ENCODE assay signal across 23 mouse cellular contexts in genomic region chr16:92467041-92467440, GRCm38 (mm10). TPM values are rescaled to one million over a fixed set of nuclear protein-coding genes. Genes with fewer than 3 reads are reported as not detected.
DNase-seq lines count a peak whose midpoint lies in the region; ATAC-seq and TF ChIP-seq lines count a peak whose summit lies in the region.
"Had no signal": no experiment of that assay in that cellular context is flagged by ENCODE, and none has a peak within 500 bp of the region (broad histone marks: within the 10 kb centered on the region; RNA-seq: fewer than 3 reads in every experiment).

No protein-coding gene starts in this region.

- H3K9ac ChIP-seq in midbrain, postnatal 0 days (replicated peaks; ENCODE audit: low read length, poor library complexity, severe bottlenecking): no peak overlapping the region
- no peak overlapping the region for H3K9ac ChIP-seq in midbrain, embryonic 14.5 days (replicated peaks; ENCODE audit: low read length)
- no peak overlapping the region for H3K9ac ChIP-seq in MEL (ENCODE audit: control insufficient read depth, low read depth, low read length, poor library complexity, severe bottlenecking)
- H3K9ac ChIP-seq: hindbrain, embryonic 12.5 days; limb, embryonic 13.5 days; midbrain, embryonic 13.5 days; stomach, embryonic 15.5 days had no signal

- DNase-seq in heart, adult 11 months: peak; percentile 81
- no peak for DNase-seq in heart, postnatal 25 days (ENCODE audit: low spot score)
- no peak for DNase-seq in midbrain, postnatal 0 days (ENCODE audit: low spot score)
- no peak for DNase-seq in midbrain, embryonic 14.5 days
- peak; percentile 42 for DNase-seq in MEL (ENCODE audit: low read depth, low spot score)
- peak; percentile 28 for DNase-seq in naive thymus-derived CD4-positive, alpha-beta T cell, adult 2 months (ENCODE audit: low read depth)
- no peak for DNase-seq in right cerebral cortex, adult 18-20 months
- no peak for DNase-seq in spleen, postnatal 14 days (ENCODE audit: low spot score in 2 of 2)
- DNase-seq: cerebellum, adult 2 months; kidney, adult 18-20 months; layer of hippocampus, postnatal 36 days; thymus, adult 2 months had no signal

- TF ChIP-seq POLR2A in MEL (IDR thresholded peaks at IDR 0.05; ENCODE audit: control insufficient read depth in 1 of 2, insufficient read depth in 1 of 2, low read depth in 1 of 2, low read length in 2 of 2, poor library complexity in 1 of 2): no peak

- no peak overlapping the region for H3K4me2 ChIP-seq in midbrain, postnatal 0 days (ENCODE audit: low read depth, low read length, poor library complexity, severe bottlenecking)
- no peak overlapping the region for H3K4me2 ChIP-seq in midbrain, embryonic 14.5 days (ENCODE audit: low read length)

- no peak overlapping the region for H3K4me3 ChIP-seq in midbrain, postnatal 0 days (ENCODE audit: low read depth, low read length)
- H3K4me3 ChIP-seq in midbrain, embryonic 14.5 days (replicated peaks; ENCODE audit: low read depth, low read length): no peak overlapping the region
- H3K4me3 ChIP-seq in MEL (ENCODE audit: control insufficient read depth in 1 of 2, insufficient read depth in 1 of 2, low read depth in 2 of 2, low read length in 2 of 2): no peak overlapping the region

- H3K79me2 ChIP-seq in MEL (ENCODE audit: control insufficient read depth, insufficient read depth, low read length, poor library complexity): no peaks in the 10 kb centered on the region; the same call in 1 of the 2 replicates

- intact Hi-C loops in heart, postnatal 25 days (cut with DNase I): no loop called here

- TF ChIP-seq EP300 in MEL (IDR thresholded peaks at IDR 0.05; ENCODE audit: low read depth in 1 of 2, low read length in 2 of 2): no peak

- peaks cover 14% of the 10 kb centered on the region for H3K4me1 ChIP-seq in midbrain, postnatal 0 days (ENCODE audit: insufficient read depth, low read length)
- H3K4me1 ChIP-seq in midbrain, embryonic 14.5 days (ENCODE audit: control insufficient read depth, insufficient read depth, low read length): peaks cover 15% of the 10 kb centered on the region
- peaks cover 5 to 9% of the 10 kb centered on the region in 2 experiments for H3K4me1 ChIP-seq in MEL (ENCODE audit: control insufficient read depth in 1 of 2, insufficient read depth in 2 of 2, low read length in 2 of 2)

- ATAC-seq in midbrain, postnatal 0 days (ENCODE audit: low FRiP score): no peak
- ATAC-seq in midbrain, embryonic 14.5 days (ENCODE audit: low FRiP score, low TSS enrichment): no peak

- no peak overlapping the region for H3K27ac ChIP-seq in midbrain, postnatal 0 days (ENCODE audit: low read depth, low read length)
- no peak overlapping the region for H3K27ac ChIP-seq in midbrain, embryonic 14.5 days (replicated peaks; ENCODE audit: low read depth, low read length)
- H3K27ac ChIP-seq in MEL (ENCODE audit: control insufficient read depth, low read depth, low read length): no peak overlapping the region
- H3K27ac ChIP-seq: hindbrain, embryonic 12.5 days; kidney, postnatal 0 days; limb, embryonic 13.5 days; liver, embryonic 14.5 days; midbrain, embryonic 13.5 days; stomach, embryonic 15.5 days had no signal

- TF ChIP-seq CTCF in midbrain, postnatal 0 days (IDR thresholded peaks at IDR 0.05): peak; percentile 37; the same call in 1 of the 2 replicates
- TF ChIP-seq CTCF in MEL (IDR thresholded peaks at IDR 0.05 in 2 of 3, conservative IDR thresholded peaks at IDR 0.05 in 1 of 3; ENCODE audit: control insufficient read depth in 1 of 3, insufficient read depth in 1 of 3, low read depth in 2 of 3, low read length in 3 of 3, poor library complexity in 1 of 3, severe bottlenecking in 1 of 3): peak in 1 of 3 experiments; percentile 12; a peak in 1 of 6 replicates

- H3K9me3 ChIP-seq in midbrain, postnatal 0 days (ENCODE audit: low read length): no peaks in the 10 kb centered on the region
- no peaks in the 10 kb centered on the region for H3K9me3 ChIP-seq in midbrain, embryonic 14.5 days (ENCODE audit: control insufficient read depth, low read length)
- no peaks in the 10 kb centered on the region for H3K9me3 ChIP-seq in MEL (replicated peaks; ENCODE audit: insufficient read depth, low read length)
- H3K9me3 ChIP-seq: embryonic facial prominence, embryonic 13.5 days; G1E; heart, embryonic 10.5 days; hindbrain, embryonic 12.5 days; limb, embryonic 13.5 days; midbrain, embryonic 13.5 days; stomach, embryonic 15.5 days had no signal

- 78% methylated on average over 5 of the region's 5 CpGs for WGBS in midbrain, postnatal 0 days
- 77% methylated on average over 5 of the region's 5 CpGs for WGBS in midbrain, embryonic 14.5 days

- TF ChIP-seq RAD21 in MEL (IDR thresholded peaks at IDR 0.05; ENCODE audit: low read depth, low read length): no peak

- 0 out of 2 replicates have a peak, but pooled peaks cover 3% of the 10 kb centered on the region for H3K27me3 ChIP-seq in midbrain, postnatal 0 days (ENCODE audit: insufficient read depth, low read length)
- H3K27me3 ChIP-seq in midbrain, embryonic 14.5 days (ENCODE audit: control insufficient read depth, insufficient read depth, low read length): no peaks in the 10 kb centered on the region
- no peaks in the 10 kb centered on the region; a peak in 1 of 4 replicates for H3K27me3 ChIP-seq in MEL (ENCODE audit: control insufficient read depth in 1 of 2, insufficient read depth in 2 of 2, low read length in 2 of 2)
- H3K27me3 ChIP-seq: hindbrain, embryonic 12.5 days; midbrain, embryonic 13.5 days; stomach, embryonic 15.5 days had no signal

- H3K36me3 ChIP-seq in midbrain, postnatal 0 days (ENCODE audit: insufficient read depth, low read length): no peaks in the 10 kb centered on the region
- H3K36me3 ChIP-seq in midbrain, embryonic 14.5 days (ENCODE audit: control insufficient read depth, insufficient read depth, low read length): no peaks in the 10 kb centered on the region
- H3K36me3 ChIP-seq in MEL (ENCODE audit: control insufficient read depth in 1 of 2, insufficient read depth in 2 of 2, low read length in 2 of 2): peaks cover 0 to 6% of the 10 kb centered on the region in 2 experiments; a peak in 2 of 4 replicates
- H3K36me3 ChIP-seq: embryonic facial prominence, embryonic 13.5 days; heart, embryonic 10.5 days; hindbrain, embryonic 12.5 days; limb, embryonic 13.5 days; midbrain, embryonic 13.5 days; stomach, embryonic 15.5 days had no signal

TF ChIP-seq in MEL, 35 proteins besides CTCF, POLR2A, EP300 and RAD21:
- TF ChIP-seq USF1 (IDR thresholded peaks at IDR 0.05; ENCODE audit: low read depth, low read length): 0 out of 2 replicates have a peak, but pooled peaks have one; percentile 26
- TF ChIP-seq TCF12 (IDR thresholded peaks at IDR 0.05; ENCODE audit: low read depth, low read length): no peak
- TF ChIP-seq SIN3A (IDR thresholded peaks at IDR 0.05; ENCODE audit: low read length): no peak
TF ChIP-seq in MEL: peak in this region for 1.

RNA-seq across cellular contexts. Expression of gene Rcan1, which starts 3.6 kb away (rescaled TPM):
- 10 to 100 TPM; 48.8 to 97.8 TPM for total RNA-seq in heart, postnatal 25 days (2021)
- total RNA-seq in midbrain, postnatal 0 days (2014; rRNA removed): 91.3 and 104 TPM in 2 replicates
- polyA plus RNA-seq in midbrain, postnatal 0 days (2015; fragmentation: Nextera tagmentation; extraction: Ambion mirVana): 68.6 and 73.3 TPM in 2 replicates
- 63.4 and 71.1 TPM in 2 replicates for polyA plus RNA-seq in midbrain, embryonic 14.5 days (2014; fragmentation: Nextera tagmentation; extraction: Ambion mirVana)
- 7.5 and 9.5 TPM in 2 replicates for total RNA-seq in MEL (2012; rRNA removed)
- 10 to 100 TPM in 1 of 2 experiments, not detected in 1; 14.6 TPM for polyA plus RNA-seq in MEL (2012; ENCODE audit: insufficient read depth in 1 of 2, insufficient read length in 2 of 2, low read depth in 1 of 2, low replicate concordance in 2 of 2, missing spikeins in 1 of 2)

RNA-seq across cellular contexts. Expression of gene Clic6, which starts 18.5 kb away (rescaled TPM):
- under 1 TPM; 0.11 to 0.21 TPM for total RNA-seq in heart, postnatal 25 days (2021)
- 2.1 and 3.5 TPM in 2 replicates for total RNA-seq in midbrain, postnatal 0 days (2014; rRNA removed)
- 0.43 and 0.70 TPM in 2 replicates for polyA plus RNA-seq in midbrain, postnatal 0 days (2015; fragmentation: Nextera tagmentation; extraction: Ambion mirVana)
- polyA plus RNA-seq in midbrain, embryonic 14.5 days (2014; fragmentation: Nextera tagmentation; extraction: Ambion mirVana): 0.91 TPM in 1 of 2 replicates, not detected in the other
- total RNA-seq in MEL (2012; rRNA removed): not detected in 2 replicates
- polyA plus RNA-seq in MEL (2012; ENCODE audit: insufficient read depth in 1 of 2, insufficient read length in 2 of 2, low read depth in 1 of 2, low replicate concordance in 2 of 2, missing spikeins in 1 of 2): not detected
- total RNA-seq: megakaryocyte, adult 5-6 weeks; neutrophil, adult 5-6 weeks had no signal

Comparison
In these comparisons a context has a peak if more than half of its experiments do, and no peak if none do; other contexts are left out.
1. DNase-seq: peak in heart, adult 11 months (single experiment), MEL (single experiment) and naive thymus-derived CD4-positive, alpha-beta T cell, adult 2 months (single experiment); none in heart, postnatal 25 days (single experiment), midbrain, postnatal 0 days (single experiment), midbrain, embryonic 14.5 days (single experiment), right cerebral cortex, adult 18-20 months (single experiment) and spleen, postnatal 14 days (0 of 2).